Mouse (Mus musculus): ENCODE measurements at regions not wholly inside any gene's neighbourhood (a gene's known extent, or its start where the extent isn't known, plus 50 kb on each side); places are given as distances from the start of the nearest gene placed in this dataset.

GRCm38 (mm10) chr7:36449181-36449915 is 248.6 kb upstream of the Tshz3 start:
- TF ChIP-seq POLR2A (IDR thresholded peaks at IDR 0.05; ENCODE audit: low read depth, low read length) (no peak), CTCF (IDR thresholded peaks at IDR 0.05; ENCODE audit: borderline replicate concordance, insufficient read depth, low read length) (no peak)

All from embryonic fibroblast, embryonic 13.5 days (primary cell).